Mouse (Mus musculus) CH12F3 (cell line): ENCODE measurements around the gene Kcnab3.

Source experiments
- in situ Hi-C: fragments of 300-500 bp; cut with MboI; formaldehyde crosslinking; loops from 2 replicates; pipeline ENCODE4 v1.14.3; 2020; ENCODE audit warnings: low sequenced_read_pairs

Gene Kcnab3

DNA sequence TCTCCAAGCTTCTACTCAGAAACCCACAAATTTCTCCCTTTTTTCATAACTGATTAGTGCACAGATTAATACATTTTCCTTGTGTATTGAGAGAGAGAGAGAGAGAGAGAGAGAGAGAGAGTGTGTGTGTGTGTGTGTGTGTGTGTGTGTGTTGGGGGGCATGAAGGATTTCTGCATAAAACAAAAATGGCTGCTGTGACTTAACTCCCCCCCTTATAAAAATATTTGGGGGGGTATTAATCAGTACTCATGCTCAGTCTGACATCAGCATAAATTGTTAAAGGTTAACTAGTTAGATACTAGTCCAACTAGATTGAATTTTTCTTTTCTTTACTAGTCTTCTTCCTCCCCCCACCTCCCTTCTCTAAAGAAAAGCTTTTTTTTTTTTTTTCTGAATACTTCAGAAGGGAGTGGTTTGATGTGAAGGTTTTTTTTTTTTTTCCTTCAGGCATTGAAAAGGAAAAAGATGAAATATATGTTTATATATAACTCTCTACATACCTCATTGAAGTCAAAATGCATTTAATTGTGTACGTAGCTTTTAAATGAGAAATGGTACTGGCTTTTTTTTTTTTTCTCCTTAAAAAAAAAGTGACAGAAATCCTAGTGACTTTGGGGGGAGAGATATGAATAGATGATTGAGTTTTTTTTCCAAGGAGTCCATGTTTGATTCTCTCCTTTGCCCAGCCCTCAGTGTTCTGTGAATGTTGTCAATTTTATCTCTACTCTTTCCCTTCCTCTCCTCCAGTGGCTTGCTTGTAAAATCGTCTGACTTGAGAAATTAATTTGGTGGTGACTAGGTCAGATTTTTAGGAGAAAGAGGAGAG is 44.1 kb downstream of the Kcnab3 start:
- in situ Hi-C loops, result no loop called here

DNA sequence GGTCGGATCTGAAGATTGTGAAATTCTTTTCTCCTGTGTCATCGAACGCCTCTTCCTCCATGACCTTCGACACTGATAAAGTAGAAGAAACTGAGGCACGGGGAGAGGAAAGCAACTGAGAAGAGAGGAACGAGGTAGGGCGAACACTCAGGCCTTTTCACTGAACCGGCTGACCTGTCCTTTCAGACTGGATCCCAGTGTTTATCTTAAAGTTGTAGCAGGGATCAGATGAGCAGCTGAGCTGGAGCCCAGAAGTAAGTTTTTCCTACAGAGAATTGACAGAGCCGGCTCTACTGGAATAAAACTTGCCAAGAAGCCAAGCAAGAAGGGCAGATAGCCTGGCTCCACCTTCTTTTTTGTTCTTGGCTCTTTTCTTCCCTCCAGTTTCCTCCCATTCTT is 44.8 kb downstream of the Kcnab3 start:
- in situ Hi-C loops, result no loop called here

DNA sequence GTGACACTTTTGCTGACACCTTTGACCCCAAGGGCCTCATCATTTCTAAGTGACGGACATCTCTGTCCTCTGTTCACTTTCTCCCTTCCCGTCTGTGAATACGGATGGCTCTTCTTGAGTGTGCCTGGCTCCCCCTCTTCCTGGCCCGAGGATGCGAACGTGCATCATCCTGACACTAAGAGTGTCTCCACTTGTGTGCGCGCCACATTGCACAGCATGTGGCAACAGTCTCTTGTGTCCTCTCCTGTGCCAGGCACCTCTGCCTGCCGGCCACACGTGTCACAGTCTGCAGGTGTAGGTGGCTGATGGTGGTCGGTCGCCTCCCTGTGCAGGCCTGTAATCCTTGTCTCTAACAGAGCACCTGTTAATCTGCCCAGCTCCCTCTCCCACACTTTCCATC is 45.5 kb downstream of the Kcnab3 start:
- in situ Hi-C loops, result no loop called here

DNA sequence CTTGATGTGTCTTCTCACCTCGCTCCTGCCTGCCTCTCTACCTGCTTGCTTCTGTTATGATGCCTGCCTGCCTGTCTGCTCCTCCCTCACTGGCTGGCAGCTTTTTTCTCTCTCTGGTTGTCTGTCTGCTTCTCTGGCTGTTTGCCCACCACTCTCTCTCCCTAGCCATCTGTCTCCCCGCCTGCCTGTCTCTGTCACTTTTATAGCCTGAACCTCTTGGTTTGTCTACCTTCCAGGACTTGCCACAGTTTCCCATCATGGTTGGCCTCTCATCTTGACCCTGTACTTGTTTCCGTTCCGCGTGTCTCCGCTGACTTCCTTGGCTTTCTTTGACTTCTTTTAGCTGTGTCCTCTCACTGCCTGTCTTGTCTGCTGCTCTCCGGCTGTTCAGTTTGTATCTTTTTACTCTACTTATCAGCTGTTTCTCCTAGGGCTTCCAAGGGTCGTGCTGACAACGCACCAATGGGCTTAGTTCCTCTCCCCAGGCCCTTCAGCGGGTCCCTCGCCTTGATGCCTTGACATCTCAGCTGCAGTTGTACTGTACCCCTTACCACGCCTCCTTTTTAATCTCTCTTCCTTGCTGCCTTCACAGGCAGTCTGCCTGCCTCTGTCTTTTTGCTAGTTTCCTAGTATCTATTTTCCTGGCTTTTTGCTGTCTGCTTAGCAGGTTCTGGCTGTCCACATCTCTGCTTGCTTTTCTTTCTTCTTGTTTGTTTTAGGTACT is 46.2 kb downstream of the Kcnab3 start:
- in situ Hi-C loops, result no loop called here

DNA sequence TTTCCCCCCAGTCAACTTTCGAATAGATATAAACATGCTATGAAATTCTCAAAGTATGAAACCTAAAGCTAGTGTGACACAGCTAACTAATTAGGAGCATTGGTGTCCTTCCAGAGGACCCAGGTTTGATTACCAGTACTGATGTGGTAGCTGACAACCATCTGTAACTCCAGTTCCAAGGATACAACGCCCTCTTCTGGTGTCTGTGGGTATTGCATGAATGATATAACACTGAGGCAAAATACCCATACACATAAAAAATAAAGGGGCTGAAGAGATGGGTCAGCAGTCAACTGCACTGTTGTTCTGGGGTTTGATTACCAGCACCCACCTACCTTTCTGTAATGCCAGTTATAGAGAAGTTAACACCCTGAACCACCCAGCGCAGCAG is 46.7 kb downstream of the Kcnab3 start:
- in situ Hi-C loops, result no loop called here

DNA sequence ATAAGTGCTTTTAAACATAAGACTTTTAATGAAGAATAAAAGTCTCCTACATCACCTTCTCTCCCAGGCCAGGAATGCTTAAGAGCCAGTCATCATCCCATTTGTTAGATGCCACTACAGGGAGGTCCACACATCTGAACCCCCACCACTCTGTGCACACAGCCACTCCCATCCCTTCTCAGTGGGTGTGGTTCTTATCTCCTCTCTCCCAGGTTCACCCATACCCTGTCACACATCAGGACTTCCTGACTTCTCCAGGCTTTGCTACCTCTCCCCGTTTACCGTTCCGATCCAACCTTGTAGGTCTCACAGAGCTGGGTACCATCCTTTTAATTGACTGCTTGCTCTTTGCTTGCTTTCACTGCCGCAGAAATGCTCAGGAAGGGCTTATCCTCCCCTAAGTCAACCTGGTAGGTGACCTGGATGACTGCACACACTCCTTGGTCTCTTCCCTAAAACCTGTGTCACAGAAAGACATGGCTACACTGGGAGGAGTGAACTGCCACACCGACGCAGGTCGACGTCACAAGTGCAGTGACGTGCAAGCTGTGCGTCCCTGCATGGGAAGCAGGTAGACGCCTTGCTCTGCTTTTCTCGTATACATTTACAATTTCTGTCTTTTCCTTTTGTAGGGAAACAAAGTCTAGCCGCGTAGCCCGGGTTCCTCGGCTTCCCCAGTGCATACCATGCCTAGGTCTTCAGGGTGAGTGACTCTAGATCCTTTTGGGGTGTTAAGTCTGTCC is 47.3 kb downstream of the Kcnab3 start:
- in situ Hi-C loops, result no loop called here

DNA sequence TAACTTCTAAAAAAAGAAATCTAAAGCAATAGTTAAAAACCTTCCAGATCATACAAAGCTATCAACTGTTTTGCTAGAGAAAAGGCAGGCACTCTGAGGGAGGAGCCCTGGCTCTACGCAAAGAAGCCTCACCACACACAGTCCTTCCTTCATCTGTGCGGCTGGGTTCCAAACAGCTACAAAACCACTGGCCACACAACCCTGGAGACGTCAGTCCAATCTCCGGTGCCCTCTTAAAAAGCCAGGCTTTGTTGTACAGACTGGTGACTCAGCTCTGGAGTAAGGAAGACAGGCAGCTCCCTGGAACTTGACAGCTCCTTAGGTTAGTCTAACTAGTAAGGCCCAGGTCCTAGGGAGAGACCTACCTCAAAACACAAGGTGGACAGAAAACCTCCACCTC is 49.6 kb downstream of the Kcnab3 start:
- in situ Hi-C loops, result no loop called here

DNA sequence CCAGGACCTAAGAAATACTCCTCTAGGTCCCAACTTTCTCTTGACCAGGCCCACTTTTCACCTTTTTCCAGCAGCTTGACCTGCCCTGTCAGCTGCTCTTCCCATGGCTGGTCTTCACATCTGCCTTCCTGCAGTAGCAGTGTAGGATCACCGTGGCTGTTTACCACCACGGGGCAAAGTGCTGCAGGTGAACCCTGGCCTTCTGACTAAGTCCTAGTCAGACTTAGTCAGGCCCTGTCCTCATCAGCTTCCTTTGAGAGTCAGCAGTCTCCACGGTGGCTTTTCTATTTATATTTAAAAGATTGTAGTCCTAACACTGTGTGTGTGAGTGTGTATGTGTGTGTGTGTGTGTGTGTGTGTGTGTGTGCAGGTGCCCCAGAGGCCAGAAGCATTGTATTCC is 51.7 kb downstream of the Kcnab3 start:
- in situ Hi-C loops, result no loop called here

DNA sequence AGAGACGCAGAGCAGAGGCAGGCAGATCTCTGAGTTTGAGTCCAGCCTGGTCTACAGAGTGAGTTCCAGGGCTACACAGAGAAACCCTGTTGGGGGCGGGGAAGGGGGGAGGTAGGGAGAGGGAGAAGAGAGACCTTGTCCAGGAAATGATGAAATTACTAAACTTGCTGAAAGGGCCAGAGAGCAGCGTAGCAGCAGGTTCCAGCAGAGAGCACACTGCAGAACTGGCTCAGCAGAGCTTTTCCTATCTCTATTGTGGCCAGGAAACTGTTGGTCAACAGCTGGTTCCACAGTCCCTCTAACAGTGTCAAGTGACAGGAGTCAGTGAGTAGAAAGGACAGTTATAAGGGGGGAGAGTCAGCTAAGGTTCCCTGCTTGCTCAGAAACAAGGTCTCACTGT is 53.5 kb downstream of the Kcnab3 start:
- in situ Hi-C loops, result no loop called here

DNA sequence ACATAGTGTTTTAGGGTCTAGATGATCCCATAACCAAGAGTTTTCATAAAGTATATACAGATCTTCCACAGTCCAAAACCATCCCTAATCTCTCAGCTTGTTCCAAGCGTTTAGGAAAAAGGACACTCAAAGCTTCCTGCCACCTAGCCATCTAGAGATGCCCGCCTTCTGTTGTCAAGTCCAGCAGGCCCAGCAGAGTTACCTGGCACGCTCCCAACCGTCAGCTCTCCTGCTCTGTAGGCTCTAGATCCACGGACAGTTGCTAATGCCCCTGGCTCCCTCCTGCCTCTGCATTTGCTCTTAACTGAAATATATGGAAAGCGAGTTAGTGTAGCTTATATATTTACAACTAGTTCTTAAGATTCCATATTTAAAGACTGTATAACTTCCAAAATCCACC is 55.3 kb downstream of the Kcnab3 start:
- in situ Hi-C loops, result loop anchor here (5.0 kb wide), 1 partner anchor 124 kb away; no protein-coding TSS in a partner anchor
